Mouse (Mus musculus): Measurements from ENCODE around the gene Dars. TPM values are rescaled to one million over a fixed set of nuclear protein-coding genes. Genes with fewer than 3 reads are reported as not detected.

Dars gene
- 10 to 100 TPM; 78.9 to 79.1 TPM for total RNA-seq (2021)
- long read RNA-seq, experiment 1, transcript Dars-201 (16 exons, 2,175 nt) = major isoform, 88 of 93 reads
- long read RNA-seq, experiment 1, partial matches to known transcripts = 2 of 93 reads
- long read RNA-seq, experiment 1, other reads (novel, unspliced or antisense) = 3 of 93 reads
- long read RNA-seq, experiment 2, transcript Dars-201 (16 exons, 2,175 nt) = major isoform, 99 of 105 reads
- long read RNA-seq, experiment 2, partial matches to known transcripts = 3 of 105 reads
- long read RNA-seq, experiment 2, other reads (novel, unspliced or antisense) = 3 of 105 reads

- peak; percentile 90 to 93 for DNase-seq (ENCODE audit: low spot score in 2 of 2)
These were observed at the start of gene Dars for GRCm38 (mm10) chr1:128416584-128417532. Gene Dars (minus strand): TSS chr1:128417368.

DNA sequence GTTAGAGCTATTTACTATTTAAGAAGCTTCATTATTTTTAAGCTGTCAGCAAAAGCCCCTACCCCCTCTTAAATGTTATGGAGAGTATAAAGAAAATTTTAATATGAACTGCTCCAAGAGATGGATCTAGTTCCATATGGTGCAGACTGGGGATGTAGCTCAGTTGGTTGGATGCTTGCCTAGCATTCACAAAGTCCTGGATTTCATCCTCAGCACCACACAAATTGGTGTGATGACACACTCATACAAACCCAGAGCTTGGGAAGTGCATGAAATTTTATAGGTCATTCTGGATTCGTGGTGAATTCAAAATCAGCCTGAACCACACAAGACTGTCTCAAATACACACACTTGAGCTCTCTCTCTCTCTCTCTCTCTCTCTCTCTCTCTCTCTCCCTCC lies 49.7 kb upstream of the Dars start:
- DNase-seq (ENCODE audit: low spot score in 2 of 2) = no peak

- no peak for DNase-seq (ENCODE audit: low spot score in 2 of 2)
These were observed 46.3 kb upstream of the Dars start for GRCm38 (mm10) chr1:128463478-128463877.

- no peak for DNase-seq (ENCODE audit: low spot score in 2 of 2)
These were observed 45.2 kb upstream of the Dars start for GRCm38 (mm10) chr1:128462389-128462788.

DNA sequence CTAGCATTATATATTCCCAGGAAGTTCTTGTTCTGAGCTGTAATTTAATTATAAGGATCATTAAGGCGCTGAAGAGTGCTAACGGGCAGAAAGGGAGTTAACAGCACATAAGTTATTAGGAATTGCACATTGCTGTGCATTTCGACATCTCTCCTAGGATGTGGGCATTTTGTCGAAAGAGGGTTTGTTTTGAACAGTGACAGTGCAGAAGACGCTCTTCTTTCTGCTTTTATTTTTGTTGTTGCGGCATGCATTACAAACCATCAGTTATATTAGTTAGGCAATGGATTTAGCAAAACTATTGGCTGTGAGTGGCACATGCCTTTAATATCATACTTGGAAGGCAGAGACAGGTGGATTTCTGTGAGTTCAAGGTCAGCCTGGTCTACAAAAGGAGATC lies 43.6 kb upstream of the Dars start:
- no peak for DNase-seq (ENCODE audit: low spot score in 2 of 2)

DNA sequence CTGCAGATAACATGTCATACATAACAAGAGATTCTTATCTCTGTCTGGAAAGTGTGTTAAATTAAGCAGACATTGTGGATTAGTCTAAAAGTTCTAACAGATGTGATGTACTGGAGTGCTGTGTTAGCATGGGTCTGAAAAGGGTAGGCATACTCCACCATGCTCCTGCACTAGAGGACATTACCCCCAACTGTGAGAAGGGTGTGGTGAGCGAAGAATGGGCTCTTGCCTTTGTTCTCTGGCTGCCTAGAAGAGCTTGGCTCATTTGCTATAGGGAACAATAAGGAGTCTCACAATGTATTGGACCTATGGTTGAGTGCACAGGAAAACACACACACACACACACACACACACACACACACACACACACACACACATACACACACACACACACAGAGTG lies 42.3 kb upstream of the Dars start:
- no peak for DNase-seq (ENCODE audit: low spot score in 2 of 2)

- no peak for DNase-seq (ENCODE audit: low spot score in 2 of 2)
These were observed 41.8 kb upstream of the Dars start for GRCm38 (mm10) chr1:128459011-128459410.

DNA sequence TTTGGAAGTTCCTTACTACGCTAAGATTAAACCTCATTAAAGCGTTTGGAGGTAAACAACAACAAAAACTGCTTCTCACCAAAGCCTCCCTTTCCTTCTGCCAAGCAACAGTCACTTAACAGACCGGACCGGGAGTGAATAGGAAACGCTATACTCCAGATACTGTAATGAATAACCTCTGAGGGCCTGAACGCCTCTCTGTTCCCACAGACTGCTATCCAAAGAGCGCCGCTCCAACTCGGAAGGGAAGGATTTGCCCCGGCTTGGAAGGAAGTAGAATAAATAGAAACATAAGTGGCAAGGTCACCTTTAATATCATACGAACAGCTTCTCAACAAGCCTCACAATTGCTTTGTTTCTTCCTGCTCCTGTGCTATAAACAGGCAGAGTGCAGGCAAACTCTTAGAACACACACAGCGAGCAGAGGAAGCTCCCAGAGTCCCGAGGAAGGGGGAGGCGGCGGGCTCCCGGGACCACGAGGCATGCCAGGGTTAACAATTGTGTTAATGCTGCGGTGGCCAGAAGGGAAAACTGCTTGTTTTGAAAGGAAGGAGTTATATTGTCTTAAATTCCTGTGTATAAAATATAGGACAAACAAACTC lies 39.8 kb upstream of the Dars start:
- peak in 1 of 2 experiments; percentile 41 for DNase-seq (ENCODE audit: low spot score in 2 of 2)

GRCm38 (mm10) chr1:128456271-128456670 lies 39.1 kb upstream of the Dars start:
- no peak for DNase-seq (ENCODE audit: low spot score in 2 of 2)

- DNase-seq (ENCODE audit: low spot score in 2 of 2) = no peak
These were observed 35.0 kb upstream of the Dars start for GRCm38 (mm10) chr1:128452210-128452609.

DNA sequence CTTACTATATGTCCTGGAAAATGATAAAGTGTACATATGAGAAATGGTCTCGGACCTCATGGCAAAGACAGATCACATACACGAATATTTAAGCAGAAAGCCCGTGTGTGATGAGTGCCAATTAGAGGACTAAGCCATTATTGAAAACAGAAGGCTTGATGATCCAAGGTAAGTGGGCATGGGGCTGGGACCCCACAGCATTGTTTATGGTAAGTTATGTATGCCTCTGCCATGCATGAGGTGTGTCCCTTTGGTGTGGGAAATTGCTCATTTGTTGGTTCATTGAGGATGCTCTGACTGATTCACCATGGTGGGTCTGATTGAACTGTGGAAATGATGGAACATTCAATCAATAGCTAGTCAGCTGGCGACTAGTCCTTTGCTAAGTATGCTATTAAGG lies 34.0 kb upstream of the Dars start:
- no peak for DNase-seq (ENCODE audit: low spot score in 2 of 2)

DNA sequence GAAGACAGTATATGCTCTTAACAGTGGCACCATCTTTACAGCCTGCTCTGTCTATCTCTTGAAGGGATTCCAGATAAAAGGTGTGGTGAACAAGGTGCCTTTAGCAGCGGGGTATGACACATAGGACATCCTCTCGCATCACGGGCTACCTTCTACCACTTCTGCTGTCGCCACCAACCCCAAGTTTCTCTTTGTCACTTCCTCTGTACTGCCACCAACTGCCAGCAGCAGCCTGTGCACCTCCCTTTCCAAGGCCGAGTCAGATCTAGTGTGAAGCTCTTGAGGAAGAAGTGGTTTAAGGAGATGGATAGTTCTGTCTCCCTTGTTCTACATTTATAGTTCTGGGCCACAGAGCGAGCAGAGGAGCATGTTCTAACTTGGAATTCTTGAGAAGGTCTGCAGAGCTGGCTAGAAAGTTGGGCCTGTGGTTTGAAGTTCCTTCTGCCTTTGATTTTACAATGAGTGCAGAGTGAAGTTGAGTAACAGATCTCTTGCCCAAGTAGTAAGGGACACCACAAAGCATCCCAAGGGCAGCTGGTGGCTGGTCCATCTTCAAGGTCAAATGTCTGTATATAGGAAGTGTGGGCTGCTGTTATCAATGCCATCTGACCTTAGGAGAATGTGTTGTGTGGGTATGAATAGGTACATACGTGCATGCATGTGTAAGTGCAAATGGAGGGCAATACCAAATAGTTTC lies 30.2 kb upstream of the Dars start:
- no peak for DNase-seq (ENCODE audit: low spot score in 2 of 2)

DNA sequence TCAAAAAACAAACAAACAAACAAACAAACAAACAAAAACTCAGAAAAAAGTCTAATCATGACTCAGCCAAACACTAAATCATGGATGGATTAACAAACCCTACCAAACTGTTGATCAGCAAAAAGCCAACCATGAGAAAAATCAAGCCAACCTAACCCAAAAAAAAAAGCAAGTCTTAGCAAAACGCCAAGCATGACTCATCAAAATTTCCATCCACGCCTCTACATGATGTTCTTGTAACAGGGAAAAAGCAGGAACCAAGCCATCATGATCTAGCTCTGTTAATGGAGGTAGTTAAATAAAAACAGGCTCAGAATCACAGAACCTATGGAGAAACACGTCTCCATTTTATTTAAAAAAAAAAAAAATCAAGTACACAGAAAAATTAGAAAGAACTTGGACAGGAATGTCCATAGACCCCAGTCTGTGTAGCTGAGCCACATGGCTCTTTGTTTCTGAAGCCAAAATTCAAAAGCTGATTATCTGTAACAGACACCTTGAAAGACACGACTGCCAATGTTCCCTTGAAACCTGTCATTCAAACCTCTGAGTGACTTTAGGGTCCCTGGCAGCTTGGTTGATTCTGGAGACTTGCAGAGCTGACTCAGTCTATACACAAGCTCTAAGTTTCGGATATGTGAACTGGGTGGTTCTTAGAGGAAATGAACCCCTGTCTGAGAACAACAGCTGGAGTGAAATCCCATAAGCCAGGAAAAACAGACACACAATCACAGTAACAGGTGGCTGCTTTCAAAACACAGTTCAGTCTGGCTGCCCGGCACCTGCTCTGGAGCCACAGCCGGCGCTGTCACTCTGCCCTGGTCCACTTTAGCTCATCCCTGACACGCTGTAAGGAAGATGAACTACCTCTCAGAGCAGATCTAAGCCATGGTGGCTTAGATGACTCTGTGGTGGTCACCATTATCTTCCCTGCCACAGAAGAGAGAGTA lies 27.0 kb upstream of the Dars start:
- peak in 1 of 2 experiments; percentile 51 for DNase-seq (ENCODE audit: low spot score in 2 of 2)

DNA sequence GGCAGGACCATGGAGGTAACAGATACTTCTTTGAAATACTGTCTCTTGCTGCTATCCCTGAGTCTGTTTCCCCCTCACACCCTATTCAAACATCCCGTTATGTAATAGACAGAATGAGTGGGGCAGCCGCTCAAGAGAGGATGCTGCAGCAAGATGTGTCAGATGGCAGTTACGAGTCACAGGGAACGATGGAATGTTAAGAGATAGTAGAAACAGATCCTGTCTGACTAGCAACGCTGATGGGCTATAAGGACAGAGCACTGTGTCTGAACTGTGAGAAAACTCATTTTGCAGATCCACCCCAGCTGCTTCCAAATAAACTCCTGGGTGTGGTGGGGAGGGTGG lies 23.9 kb upstream of the Dars start:
- no peak for DNase-seq (ENCODE audit: low spot score in 2 of 2)

GRCm38 (mm10) chr1:128440386-128441128 lies 23.4 kb upstream of the Dars start:
- DNase-seq (ENCODE audit: low spot score in 2 of 2) = no peak

GRCm38 (mm10) chr1:128439618-128440017 lies 22.4 kb upstream of the Dars start:
- DNase-seq (ENCODE audit: low spot score in 2 of 2) = no peak

GRCm38 (mm10) chr1:128438526-128438925 lies 21.4 kb upstream of the Dars start:
- DNase-seq (ENCODE audit: low spot score in 2 of 2) = no peak

DNA sequence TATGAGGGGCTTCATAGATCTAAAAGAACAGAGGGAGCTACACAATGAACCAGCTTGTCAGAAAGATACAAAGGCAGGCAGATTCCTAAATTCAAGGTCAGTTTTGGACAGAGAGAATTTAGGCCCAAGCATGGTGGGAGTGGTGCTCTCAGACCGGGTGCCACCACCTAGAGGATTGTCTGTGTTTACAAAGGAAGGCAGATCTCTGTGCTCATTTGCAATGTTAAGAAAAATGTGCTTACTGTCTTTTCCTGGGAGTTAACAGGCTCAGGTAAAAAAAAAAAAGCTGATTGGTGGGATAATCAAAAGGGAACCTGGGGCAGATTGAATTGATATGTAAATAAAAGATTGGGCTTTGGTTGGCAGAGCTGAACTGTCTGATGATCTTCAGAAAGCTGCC lies 20.1 kb upstream of the Dars start:
- no peak for DNase-seq (ENCODE audit: low spot score in 2 of 2)

DNA sequence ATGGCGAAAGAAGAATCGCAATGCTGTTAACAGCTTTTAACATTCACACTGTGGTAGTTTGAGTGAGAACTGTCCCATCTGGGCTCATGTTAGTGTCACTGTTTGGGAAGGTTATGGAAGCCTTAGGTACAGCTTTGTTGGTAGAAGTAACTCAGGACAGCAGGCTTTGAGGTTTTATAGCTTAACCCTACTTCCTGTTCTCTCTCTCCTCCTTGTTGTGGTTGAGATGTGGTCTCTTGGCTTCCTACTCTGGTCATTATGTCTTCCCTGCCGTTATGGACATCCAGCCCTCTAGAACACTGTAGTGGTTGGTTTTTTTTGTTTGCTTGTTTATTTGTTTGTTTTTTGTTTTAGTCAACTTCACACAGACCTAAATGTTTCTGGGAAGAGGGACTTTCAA lies 18.8 kb upstream of the Dars start:
- no peak for DNase-seq (ENCODE audit: low spot score in 2 of 2)

DNA sequence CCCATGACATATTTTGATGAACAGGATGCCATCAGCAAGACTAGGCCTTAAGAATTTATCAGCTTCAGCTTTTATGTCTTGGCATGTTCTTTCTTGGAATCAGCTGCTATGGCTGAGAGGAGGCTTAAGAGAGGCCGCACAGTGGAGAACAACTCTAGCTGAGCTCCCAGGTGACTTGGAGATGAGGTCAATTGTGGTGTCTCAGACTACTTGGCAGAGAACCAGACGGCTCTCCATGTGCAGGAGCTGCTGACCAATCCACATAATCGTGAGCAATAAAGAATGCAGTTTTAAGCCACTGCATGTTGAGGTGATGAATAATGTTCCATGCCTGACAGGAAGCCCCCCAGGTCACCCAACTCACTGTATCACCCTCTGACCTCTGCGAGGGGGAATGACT lies 18.4 kb upstream of the Dars start:
- peak in 1 of 2 experiments; percentile 36 for DNase-seq (ENCODE audit: low spot score in 2 of 2)
